ENCODE assay signal across 24 mouse cellular contexts in genomic region chr7:113880021-113880420, GRCm38 (mm10).
DNase-seq lines count a peak whose midpoint lies in the region; ATAC-seq and TF ChIP-seq lines count a peak whose summit lies in the region.
"Had no signal": no experiment of that assay in that cellular context is flagged by ENCODE, and none has a peak within 500 bp of the region (broad histone marks: within the 10 kb centered on the region; RNA-seq: fewer than 3 reads in every experiment).

No protein-coding gene starts in this region.

- H3K36me3 ChIP-seq in hindbrain, embryonic 13.5 days, result no peaks in the 10 kb centered on the region
- H3K36me3 ChIP-seq in hindbrain, embryonic 12.5 days, result no peaks in the 10 kb centered on the region
- H3K36me3 ChIP-seq in midbrain, embryonic 12.5 days, result no peaks in the 10 kb centered on the region
- no peaks in the 10 kb centered on the region for H3K36me3 ChIP-seq in midbrain, embryonic 10.5 days
- no peaks in the 10 kb centered on the region for H3K36me3 ChIP-seq in midbrain, embryonic 14.5 days (ENCODE audit: control insufficient read depth, insufficient read depth, low read length)
- no peaks in the 10 kb centered on the region for H3K36me3 ChIP-seq in midbrain, embryonic 11.5 days (ENCODE audit: control insufficient read depth, insufficient read depth, low read length)
- no peaks in the 10 kb centered on the region for H3K36me3 ChIP-seq in stomach, postnatal 0 days (ENCODE audit: control insufficient read depth, insufficient read depth, low read length)
- H3K36me3 ChIP-seq: embryonic facial prominence, embryonic 13.5 days; embryonic facial prominence, embryonic 15.5 days; forebrain, embryonic 10.5 days; forebrain, embryonic 12.5 days had no signal

- ATAC-seq in hindbrain, embryonic 13.5 days (ENCODE audit: low FRiP score), result no peak
- ATAC-seq in hindbrain, embryonic 12.5 days (ENCODE audit: low FRiP score), result no peak
- ATAC-seq in midbrain, embryonic 12.5 days (ENCODE audit: low FRiP score, low read depth), result no peak
- ATAC-seq in midbrain, embryonic 14.5 days (ENCODE audit: low FRiP score, low TSS enrichment), result no peak
- ATAC-seq in midbrain, embryonic 11.5 days (ENCODE audit: low FRiP score), result no peak
- ATAC-seq in stomach, postnatal 0 days (ENCODE audit: low FRiP score, low TSS enrichment), result no peak
- ATAC-seq: forebrain, embryonic 14.5 days had no signal

- no peaks in the 10 kb centered on the region for H3K9me3 ChIP-seq in hindbrain, embryonic 13.5 days
- H3K9me3 ChIP-seq in hindbrain, embryonic 12.5 days (replicated peaks), result no peaks in the 10 kb centered on the region
- no peaks in the 10 kb centered on the region for H3K9me3 ChIP-seq in midbrain, embryonic 12.5 days
- no peaks in the 10 kb centered on the region for H3K9me3 ChIP-seq in midbrain, embryonic 10.5 days (replicated peaks)
- H3K9me3 ChIP-seq in midbrain, embryonic 14.5 days (ENCODE audit: control insufficient read depth, low read length), result no peaks in the 10 kb centered on the region
- no peaks in the 10 kb centered on the region for H3K9me3 ChIP-seq in midbrain, embryonic 11.5 days (ENCODE audit: control insufficient read depth, low read length)
- no peaks in the 10 kb centered on the region for H3K9me3 ChIP-seq in stomach, postnatal 0 days (ENCODE audit: control insufficient read depth, low read length)
- H3K9me3 ChIP-seq: embryonic facial prominence, embryonic 13.5 days; embryonic facial prominence, embryonic 15.5 days; forebrain, embryonic 10.5 days; forebrain, embryonic 12.5 days had no signal

- peaks cover 15% of the 10 kb centered on the region for H3K4me1 ChIP-seq in hindbrain, embryonic 13.5 days (replicated peaks)
- no peaks in the 10 kb centered on the region for H3K4me1 ChIP-seq in hindbrain, embryonic 12.5 days
- peaks cover 6% of the 10 kb centered on the region for H3K4me1 ChIP-seq in midbrain, embryonic 12.5 days
- peaks cover 7% of the 10 kb centered on the region; the same call in 1 of the 2 replicates for H3K4me1 ChIP-seq in midbrain, embryonic 10.5 days
- peaks cover 14% of the 10 kb centered on the region for H3K4me1 ChIP-seq in midbrain, embryonic 14.5 days (ENCODE audit: control insufficient read depth, insufficient read depth, low read length)
- H3K4me1 ChIP-seq in midbrain, embryonic 11.5 days (ENCODE audit: control insufficient read depth, insufficient read depth, low read length), result no peaks in the 10 kb centered on the region; the same call in 1 of the 2 replicates
- H3K4me1 ChIP-seq in stomach, postnatal 0 days (replicated peaks; ENCODE audit: control insufficient read depth, insufficient read depth), result no peaks in the 10 kb centered on the region
- H3K4me1 ChIP-seq: embryonic facial prominence, embryonic 15.5 days had no signal

- H3K27me3 ChIP-seq in hindbrain, embryonic 13.5 days, result no peaks in the 10 kb centered on the region
- no peaks in the 10 kb centered on the region for H3K27me3 ChIP-seq in hindbrain, embryonic 12.5 days
- H3K27me3 ChIP-seq in midbrain, embryonic 12.5 days, result no peaks in the 10 kb centered on the region
- H3K27me3 ChIP-seq in midbrain, embryonic 10.5 days (ENCODE audit: low read depth, poor library complexity, severe bottlenecking), result no peaks in the 10 kb centered on the region
- H3K27me3 ChIP-seq in midbrain, embryonic 14.5 days (ENCODE audit: control insufficient read depth, insufficient read depth, low read length), result no peaks in the 10 kb centered on the region
- no peaks in the 10 kb centered on the region for H3K27me3 ChIP-seq in midbrain, embryonic 11.5 days (ENCODE audit: control insufficient read depth, insufficient read depth, low read length)
- no peaks in the 10 kb centered on the region for H3K27me3 ChIP-seq in stomach, postnatal 0 days (ENCODE audit: control insufficient read depth, insufficient read depth, low read length)
- H3K27me3 ChIP-seq: embryonic facial prominence, embryonic 13.5 days; embryonic facial prominence, embryonic 15.5 days; forebrain, embryonic 12.5 days had no signal

- no peak overlapping the region for H3K4me2 ChIP-seq in hindbrain, embryonic 13.5 days
- no peak overlapping the region for H3K4me2 ChIP-seq in hindbrain, embryonic 12.5 days (replicated peaks)
- H3K4me2 ChIP-seq in midbrain, embryonic 12.5 days (replicated peaks), result no peak overlapping the region
- H3K4me2 ChIP-seq in midbrain, embryonic 14.5 days (ENCODE audit: low read length), result no peak overlapping the region
- no peak overlapping the region for H3K4me2 ChIP-seq in midbrain, embryonic 11.5 days
- no peak overlapping the region for H3K4me2 ChIP-seq in stomach, postnatal 0 days (replicated peaks; ENCODE audit: low read depth)
- H3K4me2 ChIP-seq: embryonic facial prominence, embryonic 13.5 days; embryonic facial prominence, embryonic 15.5 days; forebrain, embryonic 12.5 days had no signal

- no peak for DNase-seq in midbrain, embryonic 10.5 days (ENCODE audit: low spot score)
- DNase-seq in midbrain, embryonic 14.5 days, result no peak
- no peak for DNase-seq in midbrain, embryonic 11.5 days (ENCODE audit: low spot score, missing footprints)
- DNase-seq in stomach, postnatal 0 days (ENCODE audit: low spot score), result no peak
- DNase-seq in kidney, postnatal 10 days, result no peak
- DNase-seq: adrenal gland, adult 2 months; adrenal gland, postnatal 10 days; adrenal gland, postnatal 25 days; cerebellum, adult 11 months; cerebellum, adult 18-20 months; cerebellum, adult 8-10 months; cerebellum, adult 9-11 months; cerebellum, postnatal 14 days; cerebellum, postnatal 36 days; embryo, embryonic 11 days had no signal

- TF ChIP-seq CTCF in stomach, postnatal 0 days (IDR thresholded peaks at IDR 0.05; ENCODE audit: low read depth), result peak; percentile 22; the same call in 1 of the 2 replicates

- no peak for TF ChIP-seq EP300 in stomach, postnatal 0 days (optimal IDR thresholded peaks at IDR 0.05)

- 86% methylated on average over 3 of the region's 3 CpGs for WGBS in hindbrain, embryonic 13.5 days
- 85% methylated on average over 3 of the region's 3 CpGs for WGBS in hindbrain, embryonic 12.5 days
- 85% methylated on average over 3 of the region's 3 CpGs for whole genome bisulfite sequencing in midbrain, embryonic 12.5 days
- 91% methylated on average over 3 of the region's 3 CpGs for WGBS in midbrain, embryonic 10.5 days
- WGBS in midbrain, embryonic 14.5 days, result 82% methylated on average over 3 of the region's 3 CpGs
- 86% methylated on average over 3 of the region's 3 CpGs for WGBS in midbrain, embryonic 11.5 days
- WGBS in stomach, postnatal 0 days, result 84% methylated on average over 3 of the region's 3 CpGs

- H3K4me3 ChIP-seq in hindbrain, embryonic 13.5 days, result no peak overlapping the region
- H3K4me3 ChIP-seq in hindbrain, embryonic 12.5 days, result no peak overlapping the region
- H3K4me3 ChIP-seq in midbrain, embryonic 12.5 days, result no peak overlapping the region
- H3K4me3 ChIP-seq in midbrain, embryonic 10.5 days, result no peak overlapping the region
- no peak overlapping the region for H3K4me3 ChIP-seq in midbrain, embryonic 14.5 days (replicated peaks; ENCODE audit: low read depth, low read length)
- no peak overlapping the region for H3K4me3 ChIP-seq in midbrain, embryonic 11.5 days (ENCODE audit: low read depth, low read length)
- H3K4me3 ChIP-seq in stomach, postnatal 0 days (ENCODE audit: low read depth, low read length), result no peak overlapping the region
- H3K4me3 ChIP-seq: embryonic facial prominence, embryonic 13.5 days; embryonic facial prominence, embryonic 15.5 days; erythroblast, embryonic 14.5 days; forebrain, embryonic 10.5 days; forebrain, embryonic 12.5 days had no signal

- H3K27ac ChIP-seq in hindbrain, embryonic 13.5 days, result peak overlapping the region; percentile 30
- H3K27ac ChIP-seq in hindbrain, embryonic 12.5 days, result no peak overlapping the region
- peak overlapping the region; percentile 68 for H3K27ac ChIP-seq in midbrain, embryonic 12.5 days (replicated peaks)
- H3K27ac ChIP-seq in midbrain, embryonic 10.5 days (replicated peaks), result no peak overlapping the region
- H3K27ac ChIP-seq in midbrain, embryonic 14.5 days (replicated peaks; ENCODE audit: low read depth, low read length), result 0 out of 2 replicates have a peak overlapping the region, but pooled peaks have one; percentile 70
- H3K27ac ChIP-seq in midbrain, embryonic 11.5 days (ENCODE audit: low read depth, low read length), result no peak overlapping the region
- no peak overlapping the region for H3K27ac ChIP-seq in stomach, postnatal 0 days (replicated peaks)
- H3K27ac ChIP-seq: embryonic facial prominence, embryonic 13.5 days; embryonic facial prominence, embryonic 15.5 days; forebrain, embryonic 10.5 days; forebrain, embryonic 12.5 days had no signal

- no peak overlapping the region for H3K9ac ChIP-seq in hindbrain, embryonic 13.5 days
- H3K9ac ChIP-seq in hindbrain, embryonic 12.5 days, result no peak overlapping the region
- H3K9ac ChIP-seq in midbrain, embryonic 12.5 days (replicated peaks), result no peak overlapping the region
- no peak overlapping the region for H3K9ac ChIP-seq in midbrain, embryonic 14.5 days (replicated peaks; ENCODE audit: low read length)
- no peak overlapping the region for H3K9ac ChIP-seq in midbrain, embryonic 11.5 days (ENCODE audit: low read length)
- H3K9ac ChIP-seq in stomach, postnatal 0 days (ENCODE audit: low read length), result no peak overlapping the region
- H3K9ac ChIP-seq: embryonic facial prominence, embryonic 13.5 days; embryonic facial prominence, embryonic 15.5 days; forebrain, embryonic 12.5 days had no signal

Comparison
In these comparisons a context has a peak if more than half of its experiments do, and no peak if none do; other contexts are left out.
1. H3K27ac ChIP-seq: peak in hindbrain, embryonic 13.5 days (single experiment), midbrain, embryonic 12.5 days (single experiment) and midbrain, embryonic 14.5 days (single experiment); none in hindbrain, embryonic 12.5 days (single experiment), midbrain, embryonic 10.5 days (single experiment), midbrain, embryonic 11.5 days (single experiment) and stomach, postnatal 0 days (single experiment).